Mouse (Mus musculus) urinary bladder, adult 2 months (tissue): ENCODE measurements around the gene Ucp1. TPM values are rescaled to one million over a fixed set of nuclear protein-coding genes. Genes with fewer than 3 reads are reported as not detected.

Experiments
- DNase-seq: peaks from one replicate; pipeline ENCODE4 v3.0.0; 2022; ENCODE audit warnings: low spot score
- polyA plus RNA-seq: library from polyadenylated mRNA; depleted of rRNA; stranded (reverse); fragments of >200 nt; gene quantifications from 2 replicates; pipeline ENCODE4 v1.2.3, GENCODE M21; 2012; rRNA removed

Gene Ucp1
- polyA plus RNA-seq, 1 experiment = 0.14 TPM

DNA sequence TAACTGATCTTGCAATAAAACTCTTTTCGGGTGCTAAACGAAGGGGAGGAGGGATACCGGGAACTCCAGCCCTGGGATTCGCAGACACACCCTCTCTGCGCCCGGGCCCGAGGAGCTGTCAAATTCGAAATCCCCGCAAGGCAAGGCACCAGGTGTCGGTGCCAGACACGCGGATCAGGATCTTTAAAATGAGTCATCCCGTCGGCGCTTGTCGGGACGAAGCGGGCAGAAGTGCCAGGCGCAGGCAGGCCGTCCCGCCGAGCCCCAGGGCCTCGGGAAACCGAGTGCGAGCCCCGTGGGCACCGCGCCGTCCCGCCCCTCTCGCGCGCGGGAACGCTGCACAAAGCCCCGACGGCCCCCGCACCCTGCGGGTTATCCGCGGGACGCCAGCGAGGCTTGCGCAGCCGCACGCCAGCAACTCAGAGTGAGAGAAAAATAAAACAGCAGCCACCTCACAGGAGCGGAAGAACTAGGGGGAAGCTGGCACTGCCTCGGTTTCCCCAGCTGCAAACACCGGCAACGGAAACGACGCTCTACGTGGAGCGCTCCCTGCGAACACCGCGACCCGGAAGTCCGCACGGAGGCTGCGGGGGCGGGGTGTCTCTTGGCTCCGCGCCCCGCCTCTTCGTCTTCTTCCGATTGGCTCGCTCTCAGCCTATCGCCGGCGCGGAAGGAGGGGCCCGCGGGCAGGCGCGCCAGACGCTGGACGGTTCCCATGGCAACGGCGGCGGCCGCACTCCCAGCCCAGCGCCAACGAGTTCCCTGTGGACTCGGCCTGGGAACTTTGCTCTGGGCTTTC lies 41.9 kb downstream of the Ucp1 start, which contains the start of gene Elmod2:
Gene Elmod2 (minus strand): TSS at position 588 of the 799 bp plus-strand sequence.
- peak; percentile 97 for DNase-seq

DNA sequence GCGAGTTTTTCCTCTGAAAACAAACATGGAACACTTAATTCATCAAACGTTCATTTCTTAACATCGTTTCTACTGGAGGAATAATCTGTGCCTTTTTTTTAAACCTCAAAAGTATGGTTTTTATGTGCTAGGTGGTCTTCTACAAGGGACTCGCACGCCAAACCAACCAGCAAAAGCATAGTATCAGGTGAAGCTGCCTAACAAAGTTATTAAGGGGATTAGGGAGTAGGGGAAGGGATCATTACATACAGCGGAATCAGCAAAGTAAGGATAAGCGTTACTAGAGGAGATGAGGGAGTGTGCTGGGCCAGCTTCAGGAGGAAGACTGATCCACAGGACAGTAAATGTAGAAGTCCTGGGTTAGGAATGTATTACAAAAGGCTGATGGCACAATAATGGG lies 42.7 kb downstream of the Ucp1 start:
- DNase-seq = no peak

DNA sequence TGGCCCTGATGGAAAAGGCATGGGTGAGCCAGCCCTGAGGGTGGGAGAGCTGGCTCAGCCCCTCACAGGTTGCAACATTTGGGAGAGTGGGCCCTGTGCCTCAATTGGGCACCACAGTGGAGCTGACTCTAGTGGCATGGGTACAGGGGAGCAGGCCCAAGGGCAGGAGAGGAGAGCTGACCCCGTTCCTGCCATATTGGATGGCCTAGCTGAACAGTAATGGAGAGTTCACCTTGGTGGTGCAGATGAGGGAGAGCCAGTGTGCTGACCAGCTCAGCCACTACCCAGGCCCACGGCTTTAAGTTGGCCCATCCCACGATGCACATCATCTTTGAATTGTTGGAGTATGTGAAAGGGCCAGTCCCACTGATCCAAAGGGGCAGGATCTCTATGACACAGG lies 51.9 kb downstream of the Ucp1 start:
- DNase-seq = no peak

DNA sequence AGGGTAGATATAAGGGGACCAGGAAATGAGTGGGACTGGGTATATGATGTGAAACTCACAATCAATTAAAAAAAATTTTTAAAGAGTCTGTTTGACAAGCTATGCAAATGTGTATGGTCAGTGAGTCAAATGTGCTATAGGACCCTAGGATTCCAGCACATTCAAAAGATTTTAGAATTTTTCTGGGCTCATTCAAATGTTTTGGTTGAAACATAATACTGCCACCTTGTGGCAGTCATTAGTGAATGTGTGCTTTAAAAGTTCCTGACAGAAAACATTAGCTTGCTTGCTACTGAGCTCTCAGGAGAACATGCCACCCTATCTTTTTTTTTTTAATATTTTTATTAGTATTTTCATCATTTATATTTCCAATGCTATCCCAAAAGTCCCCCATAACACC lies 52.5 kb downstream of the Ucp1 start:
- DNase-seq = no peak

Other genes with a start within 250 kb of the Ucp1 start
- gene Tbc1d9, start 125.0 kb upstream of the Ucp1 start, polyA plus RNA-seq = 22.0 and 23.1 TPM in 2 replicates
- gene Gm10645, start 124.2 kb upstream of the Ucp1 start, polyA plus RNA-seq = 2.3 and 3.3 TPM in 2 replicates
- 9.8 and 10.3 TPM in 2 replicates for gene Elmod2, start 42.1 kb downstream of the Ucp1 start, polyA plus RNA-seq
- gene Mgat4d, start 58.1 kb downstream of the Ucp1 start, polyA plus RNA-seq = not detected in 2 replicates
- gene Clgn, start 99.5 kb downstream of the Ucp1 start, polyA plus RNA-seq = 0.01 and 0.06 TPM in 2 replicates
- 69.9 and 80.0 TPM in 2 replicates for gene Scoc, start 168.0 kb downstream of the Ucp1 start, polyA plus RNA-seq
- not detected in 2 replicates for gene Olfr370, start 245.4 kb downstream of the Ucp1 start, polyA plus RNA-seq